Mouse (Mus musculus): ENCODE results near the gene Krt42. TPM values are rescaled to one million over a fixed set of nuclear protein-coding genes. Genes with fewer than 3 reads are reported as not detected.

Gene Krt42
- polyA plus RNA-seq, 1 experiment from 2014 or later: not detected

- H3K27ac ChIP-seq (replicated peaks): no peak overlapping the region
- H3K27me3 ChIP-seq (replicated peaks; ENCODE audit: low read depth, poor library complexity, severe bottlenecking): peaks cover 3% of the 10 kb centered on the region; the same call in 1 of the 2 replicates
- peak overlapping the region; percentile 38 for H3K4me3 ChIP-seq
- no peak for DNase-seq (ENCODE audit: low spot score)
- H3K36me3 ChIP-seq (replicated peaks): no peaks in the 10 kb centered on the region
- H3K4me1 ChIP-seq: peaks cover 7% of the 10 kb centered on the region
- H3K9me3 ChIP-seq: no peaks in the 10 kb centered on the region
- 43% methylated on average over 5 of the region's 5 CpGs for WGBS
These were observed 28.1 kb upstream of the Krt42 start for GRCm38 (mm10) chr11:100297801-100298200.

DNA sequence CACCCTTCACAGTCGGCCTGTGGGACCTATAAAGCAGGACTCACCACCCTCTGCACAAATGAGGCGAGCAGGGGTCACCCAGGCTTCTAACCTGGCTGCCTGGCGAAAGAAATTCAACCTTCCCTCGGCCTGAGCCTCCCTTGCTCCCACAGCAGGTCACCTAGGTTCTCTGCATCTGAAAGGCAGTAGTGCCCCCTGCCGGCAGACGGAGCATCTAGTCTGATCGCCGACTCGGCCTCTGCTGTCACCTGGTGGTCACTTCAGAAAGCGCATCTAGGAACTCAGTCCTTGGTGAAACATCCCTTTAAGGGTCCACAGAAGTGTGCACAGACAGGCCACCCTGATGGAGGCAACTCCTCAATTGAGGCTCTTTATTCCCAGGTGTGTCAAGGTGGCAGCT lies 25.6 kb upstream of the Krt42 start:
- H3K36me3 ChIP-seq (replicated peaks): no peaks in the 10 kb centered on the region
- H3K4me1 ChIP-seq: peaks cover 16% of the 10 kb centered on the region
- no peak overlapping the region; the same call in 1 of the 2 replicates for H3K27ac ChIP-seq (replicated peaks)
- DNase-seq (ENCODE audit: low spot score): peak; percentile 91
- H3K9me3 ChIP-seq: no peaks in the 10 kb centered on the region
- 5% methylated on average over 10 of the region's 10 CpGs for WGBS
- peaks cover 3% of the 10 kb centered on the region; the same call in 1 of the 2 replicates for H3K27me3 ChIP-seq (replicated peaks; ENCODE audit: low read depth, poor library complexity, severe bottlenecking)
- 0 out of 2 replicates have a peak overlapping the region, but pooled peaks have one; percentile 4 for H3K4me3 ChIP-seq

- H3K27me3 ChIP-seq (replicated peaks; ENCODE audit: low read depth, poor library complexity, severe bottlenecking): peaks cover 3% of the 10 kb centered on the region; the same call in 1 of the 2 replicates
- no peaks in the 10 kb centered on the region for H3K9me3 ChIP-seq
- no peak overlapping the region for H3K27ac ChIP-seq (replicated peaks)
- DNase-seq (ENCODE audit: low spot score): no peak
- H3K4me3 ChIP-seq: no peak overlapping the region
- no peaks in the 10 kb centered on the region for H3K36me3 ChIP-seq (replicated peaks)
- H3K4me1 ChIP-seq: peaks cover 22% of the 10 kb centered on the region
- 62% methylated on average over 6 of the region's 6 CpGs for WGBS
These were observed 23.2 kb upstream of the Krt42 start for GRCm38 (mm10) chr11:100292884-100293283.

GRCm38 (mm10) chr11:100290235-100290634 lies 20.6 kb upstream of the Krt42 start:
- no peaks in the 10 kb centered on the region for H3K36me3 ChIP-seq (replicated peaks)
- peaks cover 28% of the 10 kb centered on the region for H3K4me1 ChIP-seq
- peak overlapping the region; percentile 59; the same call in 1 of the 2 replicates for H3K27ac ChIP-seq (replicated peaks)
- no peak for DNase-seq (ENCODE audit: low spot score)
- no peaks in the 10 kb centered on the region for H3K9me3 ChIP-seq
- no peak overlapping the region for H3K4me3 ChIP-seq
- 49% methylated on average over 5 of the region's 5 CpGs for WGBS
- no peaks in the 10 kb centered on the region; the same call in 1 of the 2 replicates for H3K27me3 ChIP-seq (replicated peaks; ENCODE audit: low read depth, poor library complexity, severe bottlenecking)

DNA sequence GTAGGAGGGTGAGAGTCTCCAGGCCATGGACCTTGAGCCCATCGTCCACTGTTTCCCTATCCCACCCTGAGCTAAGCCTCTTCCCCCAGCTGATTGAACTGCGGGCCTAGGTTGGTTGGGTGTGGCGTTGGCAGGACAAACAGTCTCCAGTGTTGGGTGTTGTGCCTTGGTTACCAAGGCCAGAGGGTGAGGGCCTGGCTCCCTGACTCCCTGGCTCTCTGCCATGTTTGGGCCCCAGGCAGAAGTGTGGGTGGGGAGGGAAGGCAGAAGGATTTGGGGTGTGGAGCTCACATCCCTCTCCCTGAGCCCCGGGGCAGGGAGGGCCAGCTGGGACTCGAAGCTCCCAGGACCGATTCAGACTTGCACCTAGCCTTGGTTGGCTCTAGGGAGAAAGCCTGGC lies 19.3 kb upstream of the Krt42 start:
- Histone ChIP-seq H3K27me3 (replicated peaks; ENCODE audit: low read depth, poor library complexity, severe bottlenecking) (no peaks in the 10 kb centered on the region; the same call in 1 of the 2 replicates), H3K9me3 (no peaks in the 10 kb centered on the region), H3K27ac (replicated peaks) (no peak overlapping the region; the same call in 1 of the 2 replicates), H3K4me1 (peaks cover 26% of the 10 kb centered on the region), H3K36me3 (replicated peaks) (no peaks in the 10 kb centered on the region), H3K4me3 (no peak overlapping the region)
- DNase-seq (ENCODE audit: low spot score): no peak
- 83% methylated on average over 6 of the region's 6 CpGs for WGBS

GRCm38 (mm10) chr11:100287024-100287423 lies 17.4 kb upstream of the Krt42 start:
- 39% methylated on average over 10 of the region's 10 CpGs for WGBS
- Histone ChIP-seq H3K36me3 (replicated peaks) (no peaks in the 10 kb centered on the region), H3K27ac (replicated peaks) (peak overlapping the region; percentile 52), H3K27me3 (replicated peaks; ENCODE audit: low read depth, poor library complexity, severe bottlenecking) (no peaks in the 10 kb centered on the region; the same call in 1 of the 2 replicates), H3K4me1 (peaks cover 36% of the 10 kb centered on the region), H3K4me3 (no peak overlapping the region), H3K9me3 (no peaks in the 10 kb centered on the region)
- DNase-seq (ENCODE audit: low spot score): peak; percentile 22

GRCm38 (mm10) chr11:100284988-100285387 lies 15.3 kb upstream of the Krt42 start:
- no peaks in the 10 kb centered on the region for H3K9me3 ChIP-seq
- DNase-seq (ENCODE audit: low spot score): no peak
- H3K27me3 ChIP-seq (replicated peaks; ENCODE audit: low read depth, poor library complexity, severe bottlenecking): no peaks in the 10 kb centered on the region; the same call in 1 of the 2 replicates
- H3K27ac ChIP-seq (replicated peaks): no peak overlapping the region; the same call in 1 of the 2 replicates
- H3K36me3 ChIP-seq (replicated peaks): no peaks in the 10 kb centered on the region
- H3K4me1 ChIP-seq: peaks cover 24% of the 10 kb centered on the region
- no peak overlapping the region for H3K4me3 ChIP-seq
- WGBS: 80% methylated on average over 4 of the region's 4 CpGs

- Histone ChIP-seq H3K27me3 (replicated peaks; ENCODE audit: low read depth, poor library complexity, severe bottlenecking) (no peaks in the 10 kb centered on the region), H3K4me3 (no peak overlapping the region), H3K27ac (replicated peaks) (peak overlapping the region; percentile 24; the same call in 1 of the 2 replicates), H3K36me3 (replicated peaks) (no peaks in the 10 kb centered on the region), H3K4me1 (peaks cover 17% of the 10 kb centered on the region; the same call in 1 of the 2 replicates), H3K9me3 (no peaks in the 10 kb centered on the region)
- peak; percentile 83 for DNase-seq (ENCODE audit: low spot score)
- 22% methylated on average over 10 of the region's 10 CpGs for WGBS
These were observed 12.9 kb upstream of the Krt42 start for GRCm38 (mm10) chr11:100282549-100282948.

DNA sequence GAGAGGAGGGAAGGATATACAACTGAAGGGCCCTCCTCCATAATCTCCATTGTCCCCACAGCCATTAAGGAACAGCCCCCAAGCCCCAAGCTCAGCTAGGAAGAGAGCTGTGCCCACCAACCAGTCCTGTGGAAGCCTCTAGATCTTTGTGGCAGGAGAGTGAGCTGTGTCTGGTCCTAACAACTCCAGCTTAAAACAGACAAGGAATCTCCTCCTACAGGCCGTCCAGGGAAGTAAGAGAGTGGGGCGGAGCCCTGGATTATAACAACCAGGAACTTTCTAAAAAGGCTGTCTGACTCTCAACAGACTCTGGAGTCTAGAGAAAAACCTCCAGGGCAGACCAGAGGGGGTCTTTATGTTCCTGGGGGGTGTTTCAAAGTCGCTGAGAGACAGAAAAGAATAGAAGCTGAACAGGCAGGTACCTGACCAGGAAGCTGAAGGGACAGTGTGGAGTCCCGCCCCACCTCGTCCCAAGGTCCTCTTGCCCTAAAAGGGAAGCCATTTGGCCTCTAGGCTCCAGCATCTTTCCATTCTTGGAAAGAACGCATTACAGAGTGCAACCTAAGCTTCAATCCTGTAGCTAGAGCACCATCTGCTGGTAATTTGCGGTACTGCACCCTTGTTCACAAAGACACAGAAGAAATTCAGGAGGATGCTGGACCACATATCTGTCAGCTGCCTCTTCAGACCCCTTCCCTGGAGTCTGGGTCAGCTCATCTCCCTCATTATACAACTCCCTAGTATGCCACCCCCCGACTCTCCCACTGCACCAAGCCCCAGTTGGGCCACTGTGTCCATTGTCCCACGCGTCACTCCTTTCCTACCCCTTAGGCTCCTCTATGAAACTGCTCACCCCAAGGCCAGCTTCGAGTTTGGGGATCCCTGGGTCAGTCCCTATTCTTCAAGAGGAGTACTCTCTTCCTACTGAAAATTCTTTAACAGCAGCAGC lies 12.2 kb upstream of the Krt42 start:
- H3K27me3 ChIP-seq (replicated peaks; ENCODE audit: low read depth, poor library complexity, severe bottlenecking): no peaks in the 10 kb centered on the region
- no peaks in the 10 kb centered on the region for H3K9me3 ChIP-seq
- H3K27ac ChIP-seq (replicated peaks): peak overlapping the region; percentile 24; the same call in 1 of the 2 replicates
- H3K4me1 ChIP-seq: peaks cover 14% of the 10 kb centered on the region; the same call in 1 of the 2 replicates
- no peak overlapping the region for H3K4me3 ChIP-seq
- H3K36me3 ChIP-seq (replicated peaks): no peaks in the 10 kb centered on the region
- DNase-seq (ENCODE audit: low spot score): peak; percentile 87
- 23% methylated on average over 11 of the region's 11 CpGs for WGBS

DNA sequence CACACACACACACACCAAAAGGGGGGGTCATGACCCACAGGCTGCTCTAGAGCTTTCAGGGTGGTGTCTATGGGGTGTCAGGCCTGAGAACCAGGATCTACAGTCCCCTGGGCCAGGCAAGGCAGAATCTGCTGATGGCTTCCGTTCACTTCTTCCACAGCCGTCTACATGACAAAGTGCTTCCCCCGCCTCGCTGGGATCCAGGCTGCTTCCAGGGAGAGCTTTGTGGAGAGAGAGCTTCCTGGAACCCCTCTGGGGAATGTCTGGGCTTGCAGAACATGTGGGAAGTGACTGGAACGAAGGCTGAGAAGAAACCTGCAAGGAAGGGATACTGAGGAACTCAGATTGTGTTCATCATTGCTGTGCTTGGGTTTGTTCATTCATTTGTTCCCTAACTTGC lies 9.1 kb upstream of the Krt42 start:
- no peaks in the 10 kb centered on the region for H3K36me3 ChIP-seq (replicated peaks)
- no peak for DNase-seq (ENCODE audit: low spot score)
- no peaks in the 10 kb centered on the region for H3K27me3 ChIP-seq (replicated peaks; ENCODE audit: low read depth, poor library complexity, severe bottlenecking)
- no peaks in the 10 kb centered on the region for H3K9me3 ChIP-seq
- no peak overlapping the region for H3K4me3 ChIP-seq
- H3K4me1 ChIP-seq: peaks cover 11% of the 10 kb centered on the region; the same call in 1 of the 2 replicates
- no peak overlapping the region for H3K27ac ChIP-seq (replicated peaks)
- 73% methylated on average over 5 of the region's 5 CpGs for WGBS

- Histone ChIP-seq H3K27ac (replicated peaks) (no peak overlapping the region), H3K9me3 (no peaks in the 10 kb centered on the region), H3K36me3 (replicated peaks) (no peaks in the 10 kb centered on the region), H3K4me1 (peaks cover 8% of the 10 kb centered on the region; the same call in 1 of the 2 replicates), H3K27me3 (replicated peaks; ENCODE audit: low read depth, poor library complexity, severe bottlenecking) (no peaks in the 10 kb centered on the region), H3K4me3 (no peak overlapping the region)
- no peak for DNase-seq (ENCODE audit: low spot score)
- 76% methylated on average over 15 of the region's 15 CpGs for WGBS
These were observed 8.2 kb upstream of the Krt42 start for GRCm38 (mm10) chr11:100277726-100278480.

DNA sequence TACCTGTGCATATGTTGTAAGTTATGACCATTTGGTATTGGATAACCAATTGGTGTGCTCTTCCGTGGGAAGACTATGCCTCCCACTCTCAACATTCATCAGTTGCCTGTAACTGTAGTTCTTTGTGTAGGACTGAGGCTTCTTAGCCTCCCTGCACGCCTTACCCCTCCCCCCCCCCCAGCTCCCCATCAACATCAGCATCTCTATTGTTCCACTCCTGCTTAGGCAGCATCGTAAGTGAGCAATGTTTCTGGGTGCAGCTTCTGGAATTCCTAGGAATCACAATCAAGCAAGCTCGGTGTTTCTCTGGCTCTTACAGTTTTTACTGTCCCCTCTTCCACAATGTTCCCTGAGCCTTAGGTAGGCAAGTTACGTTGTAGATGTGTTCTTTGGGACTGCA lies 5.8 kb upstream of the Krt42 start:
- Histone ChIP-seq H3K27me3 (replicated peaks; ENCODE audit: low read depth, poor library complexity, severe bottlenecking) (0 out of 2 replicates have a peak, but pooled peaks cover 3% of the 10 kb centered on the region), H3K9me3 (no peaks in the 10 kb centered on the region), H3K36me3 (replicated peaks) (no peaks in the 10 kb centered on the region), H3K4me3 (no peak overlapping the region), H3K27ac (replicated peaks) (no peak overlapping the region), H3K4me1 (no peaks in the 10 kb centered on the region)
- 42% methylated on average over 5 of the region's 5 CpGs for WGBS
- no peak for DNase-seq (ENCODE audit: low spot score)

Measured in embryonic facial prominence, embryonic 10.5 days (tissue).